Comparison of ENCODE assay signal across 22 mouse cellular contexts in genomic region chr10:70263681-70264189, GRCm38 (mm10). TPM values are rescaled to one million over a fixed set of nuclear protein-coding genes. Genes with fewer than 3 reads are reported as not detected.
DNase-seq lines count a peak whose midpoint lies in the region; ATAC-seq and TF ChIP-seq lines count a peak whose summit lies in the region.
"Had no signal": no experiment of that assay in that cellular context is flagged by ENCODE, and none has a peak within 500 bp of the region (broad histone marks: within the 10 kb centered on the region; RNA-seq: fewer than 3 reads in every experiment).

No protein-coding gene starts in this region.

- no peaks in the 10 kb centered on the region for H3K9me3 ChIP-seq in lung, postnatal 0 days (ENCODE audit: low read length)
- no peaks in the 10 kb centered on the region for H3K9me3 ChIP-seq in stomach, embryonic 16.5 days (replicated peaks; ENCODE audit: control insufficient read depth, low read length)
- H3K9me3 ChIP-seq: embryonic facial prominence, embryonic 15.5 days; heart, embryonic 15.5 days; hindbrain, embryonic 13.5 days; limb, embryonic 12.5 days; liver, embryonic 15.5 days; megakaryocyte, embryonic 14.5 days; neural tube, embryonic 15.5 days had no signal

- H3K27ac ChIP-seq in lung, postnatal 0 days (ENCODE audit: low read length): peak overlapping the region; percentile 38; the same call in 1 of the 2 replicates
- H3K27ac ChIP-seq in stomach, embryonic 16.5 days (ENCODE audit: low read length): peak overlapping the region; percentile 57
- H3K27ac ChIP-seq: embryonic facial prominence, embryonic 15.5 days; heart, embryonic 15.5 days; hindbrain, embryonic 13.5 days; limb, embryonic 12.5 days; liver, embryonic 15.5 days; neural tube, embryonic 15.5 days had no signal

- H3K36me3 ChIP-seq in lung, postnatal 0 days (ENCODE audit: insufficient read depth, low read length): no peaks in the 10 kb centered on the region
- no peaks in the 10 kb centered on the region for H3K36me3 ChIP-seq in stomach, embryonic 16.5 days (ENCODE audit: control insufficient read depth, insufficient read depth, low read length)
- H3K36me3 ChIP-seq: embryonic facial prominence, embryonic 15.5 days; heart, embryonic 15.5 days; hindbrain, embryonic 13.5 days; limb, embryonic 12.5 days; liver, embryonic 15.5 days; neural tube, embryonic 15.5 days had no signal

- peaks cover 4% of the 10 kb centered on the region; the same call in 1 of the 2 replicates for H3K4me1 ChIP-seq in lung, postnatal 0 days (ENCODE audit: insufficient read depth, low read depth, low read length)
- no peaks in the 10 kb centered on the region for H3K4me1 ChIP-seq in stomach, embryonic 16.5 days (ENCODE audit: control insufficient read depth, insufficient read depth, low read length)
- H3K4me1 ChIP-seq: embryonic facial prominence, embryonic 15.5 days; heart, embryonic 15.5 days; hindbrain, embryonic 13.5 days; limb, embryonic 12.5 days; liver, embryonic 15.5 days; neural tube, embryonic 15.5 days had no signal

- no peak for TF ChIP-seq EP300 in lung, postnatal 0 days (IDR thresholded peaks at IDR 0.05)

- no peak overlapping the region for H3K9ac ChIP-seq in lung, postnatal 0 days (replicated peaks; ENCODE audit: low read depth)
- no peak overlapping the region for H3K9ac ChIP-seq in stomach, embryonic 16.5 days (ENCODE audit: low read length)
- H3K9ac ChIP-seq: embryonic facial prominence, embryonic 15.5 days; heart, embryonic 15.5 days; hindbrain, embryonic 13.5 days; limb, embryonic 12.5 days; liver, embryonic 15.5 days; neural tube, embryonic 15.5 days had no signal

- no peak for TF ChIP-seq CTCF in lung, postnatal 0 days (IDR thresholded peaks at IDR 0.05)

- no peak overlapping the region for H3K4me2 ChIP-seq in lung, postnatal 0 days (replicated peaks; ENCODE audit: low read depth, low read length)
- no peak overlapping the region for H3K4me2 ChIP-seq in stomach, embryonic 16.5 days (ENCODE audit: low read depth, low read length)
- H3K4me2 ChIP-seq: embryonic facial prominence, embryonic 15.5 days; heart, embryonic 15.5 days; hindbrain, embryonic 13.5 days; limb, embryonic 12.5 days; liver, embryonic 15.5 days; neural tube, embryonic 15.5 days had no signal

- peak; percentile 57 for ATAC-seq in lung, postnatal 0 days
- ATAC-seq in stomach, embryonic 16.5 days (ENCODE audit: insufficient read depth, low FRiP score): no peak; the same call in 1 of the 2 replicates
- ATAC-seq: forebrain, embryonic 16.5 days had no signal

- DNase-seq in adrenal gland, postnatal 14 days: peak; percentile 26
- no peak for DNase-seq in adrenal gland, adult 2 months
- peak; percentile 74 for DNase-seq in lung, postnatal 0 days (ENCODE audit: low spot score)
- no peak for DNase-seq in lung, adult 18-20 months
- DNase-seq in fibroblast of lung, adult 2 months (ENCODE audit: low read depth): peak; percentile 88
- DNase-seq in right cerebral cortex, adult 2 months (ENCODE audit: low spot score in 2 of 2): no peak
- DNase-seq in heart, adult 8-10 months (ENCODE audit: low spot score): no peak
- DNase-seq: cerebellum, postnatal 36 days; gastrocnemius, postnatal 36 days; right cerebral cortex, adult 18-20 months; thymus, adult 18-20 months had no signal

- no peak overlapping the region for H3K4me3 ChIP-seq in lung, postnatal 0 days (ENCODE audit: low read depth, low read length)
- H3K4me3 ChIP-seq in stomach, embryonic 16.5 days (replicated peaks; ENCODE audit: low read length): no peak overlapping the region
- H3K4me3 ChIP-seq: embryonic facial prominence, embryonic 15.5 days; heart, embryonic 15.5 days; hindbrain, embryonic 13.5 days; limb, embryonic 12.5 days; liver, embryonic 15.5 days; megakaryocyte, embryonic 14.5 days; neural tube, embryonic 15.5 days had no signal

- H3K27me3 ChIP-seq in lung, postnatal 0 days (replicated peaks; ENCODE audit: insufficient read depth, low read length): no peaks in the 10 kb centered on the region
- no peaks in the 10 kb centered on the region for H3K27me3 ChIP-seq in stomach, embryonic 16.5 days (ENCODE audit: control insufficient read depth, insufficient read depth, low read length)
- H3K27me3 ChIP-seq: embryonic facial prominence, embryonic 15.5 days; heart, embryonic 15.5 days; hindbrain, embryonic 13.5 days; limb, embryonic 12.5 days; liver, embryonic 15.5 days; megakaryocyte, embryonic 14.5 days; neural tube, embryonic 15.5 days had no signal

- 42% methylated on average over 4 of the region's 4 CpGs for WGBS in lung, postnatal 0 days
- WGBS in stomach, embryonic 16.5 days: 57% methylated on average over 4 of the region's 4 CpGs

RNA-seq across cellular contexts. Expression of gene Slc16a9, which starts 18.8 kb away (rescaled TPM):
- 2.3 and 4.4 TPM in 2 replicates for total RNA-seq in adrenal gland, postnatal 14 days (2021)
- total RNA-seq in adrenal gland, adult 2 months (2021): 1 to 10 TPM; 6.4 to 8.8 TPM
- 2.4 TPM in 2 replicates for polyA plus RNA-seq in adrenal gland, adult 2 months (2012; rRNA removed)
- polyA plus RNA-seq in lung, postnatal 0 days (2015; fragmentation: Nextera tagmentation; extraction: Ambion mirVana): 24.8 and 25.4 TPM in 2 replicates
- polyA plus RNA-seq in stomach, embryonic 16.5 days (2015; fragmentation: Nextera tagmentation; extraction: Ambion mirVana): 0.87 and 1.4 TPM in 2 replicates
- 1 to 10 TPM; 2.3 to 4.3 (median 3.8) TPM for total RNA-seq in heart, adult 8-10 months (2022)

RNA-seq across cellular contexts. Expression of gene Mrln, which starts 59.3 kb away (rescaled TPM):
- total RNA-seq in adrenal gland, postnatal 14 days (2021): not detected in 2 replicates
- under 1 TPM in 1 of 2 experiments, not detected in 1; 0.86 TPM for total RNA-seq in adrenal gland, adult 2 months (2021)
- not detected in 2 replicates for polyA plus RNA-seq in adrenal gland, adult 2 months (2012; rRNA removed)
- polyA plus RNA-seq in lung, postnatal 0 days (2015; fragmentation: Nextera tagmentation; extraction: Ambion mirVana): 1.6 and 1.8 TPM in 2 replicates
- polyA plus RNA-seq in stomach, embryonic 16.5 days (2015; fragmentation: Nextera tagmentation; extraction: Ambion mirVana): 1.1 and 6.1 TPM in 2 replicates
- 1 to 10 TPM; 1.9 to 4.2 (median 3.0) TPM for total RNA-seq in heart, adult 8-10 months (2022)
- total RNA-seq: adrenal gland, postnatal 36 days; left cerebral cortex, adult 18-20 months had no signal
- polyA plus RNA-seq: forebrain, embryonic 16.5 days had no signal

Comparison
In these comparisons a context has a peak if more than half of its experiments do, and no peak if none do; other contexts are left out.
1. DNase-seq: peak in adrenal gland, postnatal 14 days (single experiment), lung, postnatal 0 days (single experiment) and fibroblast of lung, adult 2 months (single experiment); none in adrenal gland, adult 2 months (single experiment), lung, adult 18-20 months (0 of 2), right cerebral cortex, adult 2 months (0 of 2) and heart, adult 8-10 months (single experiment).